Mouse (Mus musculus): ENCODE results near the gene Zfp605.

GRCm38 (mm10) chr5:110109991-110110441, at the start of gene Zfp605:
- TF ChIP-seq CTCF (IDR thresholded peaks at IDR 0.05; ENCODE audit: borderline replicate concordance, insufficient read depth, low read depth, low read length) (no peak), POLR2A (IDR thresholded peaks at IDR 0.05; ENCODE audit: borderline replicate concordance, insufficient read depth, low read length) (peak; percentile 44; the same call in 1 of the 2 replicates)

Data from cerebellum, adult 2 months (tissue).